Mouse (Mus musculus) frontal cortex, postnatal 14 days (tissue): Measurements from ENCODE around the gene Vmn2r48.
"Not testable (repeated sequence)": the region's sequence is repeated elsewhere in the genome, so short reads cannot be mapped to it uniquely, and the experiment has no call there.

Experiments
- DNase-seq, 2 experiments: peaks; one replicate each; pipeline ENCODE4 v3.0.0; 2022; ENCODE audit warnings: low spot score in 2 of 2

The Vmn2r48 gene

DNA sequence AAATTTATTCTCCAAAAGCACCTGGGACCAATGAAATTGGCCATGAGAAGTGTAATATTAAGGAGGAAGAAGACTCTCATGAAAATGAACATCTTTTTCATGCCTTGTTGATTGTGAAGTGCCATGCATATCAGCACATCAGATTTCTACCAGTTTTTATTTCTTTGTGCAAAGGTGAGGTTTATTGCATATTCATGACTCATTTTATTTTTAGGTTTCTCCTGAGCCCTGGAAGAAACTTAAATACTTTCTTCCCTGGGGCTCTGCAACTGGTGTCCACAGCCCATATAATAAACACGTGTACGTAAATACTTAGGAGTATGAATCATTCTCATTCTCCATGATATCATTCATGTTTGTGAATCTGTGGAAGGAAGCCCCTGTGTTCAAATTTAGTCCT, at the start of gene Vmn2r48:
Gene Vmn2r48 (minus strand): TSS at position 101 of the 400 bp plus-strand sequence.
- DNase-seq = not testable (repeated sequence)

DNA sequence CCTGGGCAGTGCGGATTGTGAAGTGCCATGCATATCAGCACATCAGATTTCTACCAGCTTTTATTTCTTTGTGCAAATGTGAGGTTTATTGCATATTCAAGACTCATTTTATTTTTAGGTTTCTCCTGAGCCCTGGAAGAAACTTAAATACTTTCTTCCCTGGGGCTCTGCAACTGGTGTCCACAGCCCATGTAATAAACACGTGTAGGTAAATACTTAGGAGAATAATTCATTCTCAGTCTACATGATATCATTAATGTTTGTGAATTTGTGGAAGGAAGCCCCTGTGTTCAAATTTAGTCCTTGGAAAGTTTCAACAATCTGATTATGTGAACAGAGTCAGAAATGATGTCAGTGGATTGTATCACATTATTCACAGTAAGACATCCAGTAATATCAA, 38.8 kb upstream of the Vmn2r48 start, which contains the start of gene Vmn2r49:
Gene Vmn2r49 (minus strand): TSS at position 101 of the 400 bp plus-strand sequence.
- not testable (repeated sequence) for DNase-seq
